Mouse (Mus musculus) gastrocnemius, adult 18-20 months (tissue): ENCODE results near the gene Gm21746. TPM values are rescaled to one million over a fixed set of nuclear protein-coding genes. Genes with fewer than 3 reads are reported as not detected.
"Not testable (repeated sequence)": the region's sequence is repeated elsewhere in the genome, so short reads cannot be mapped to it uniquely, and the experiment has no call there.

Experiments
- DNase-seq: peaks from one replicate; pipeline ENCODE4 v3.0.0; 2021; ENCODE audit warnings: low spot score
- long read RNA-seq, 2 experiments: library from polyadenylated mRNA; stranded (forward); transcript quantifications; one replicate each; pipeline ENCODE4 v2.0.0; 2021
- total RNA-seq, 2 experiments: library from RNA; stranded (reverse); gene quantifications; 2 replicates each; pipeline ENCODE4 v1.2.3; 2021

Gene Gm21746
- total RNA-seq: not detected
- long read RNA-seq, experiment 1: 0 reads
- long read RNA-seq, experiment 2: 0 reads

- DNase-seq: not testable (repeated sequence)
These were observed at the start of gene Gm21746 for GRCm38 (mm10) chrY:6237895-6238294. Gene Gm21746, minus strand, starts transcription at chrY:6237995.

- not testable (repeated sequence) for DNase-seq
These were observed 29.0 kb upstream of the Gm21746 start, which contains the start of gene Gm20873 for GRCm38 (mm10) chrY:6266798-6267197. Gene Gm20873, plus strand, starts transcription at chrY:6267098.

Other genes with a start within 250 kb of the Gm21746 start
- gene Gm20873, start 29.1 kb upstream of the Gm21746 start, total RNA-seq: not detected